Mouse (Mus musculus) urinary bladder, postnatal 36 days (tissue): ENCODE measurements around the gene Ppp3ca.

Source experiments
- DNase-seq, 2 experiments: peaks; one replicate each; pipeline ENCODE4 v3.0.0; 2022; ENCODE audit warnings: low spot score in 2 of 2, mixed read lengths in 1 of 2

Ppp3ca gene

DNA sequence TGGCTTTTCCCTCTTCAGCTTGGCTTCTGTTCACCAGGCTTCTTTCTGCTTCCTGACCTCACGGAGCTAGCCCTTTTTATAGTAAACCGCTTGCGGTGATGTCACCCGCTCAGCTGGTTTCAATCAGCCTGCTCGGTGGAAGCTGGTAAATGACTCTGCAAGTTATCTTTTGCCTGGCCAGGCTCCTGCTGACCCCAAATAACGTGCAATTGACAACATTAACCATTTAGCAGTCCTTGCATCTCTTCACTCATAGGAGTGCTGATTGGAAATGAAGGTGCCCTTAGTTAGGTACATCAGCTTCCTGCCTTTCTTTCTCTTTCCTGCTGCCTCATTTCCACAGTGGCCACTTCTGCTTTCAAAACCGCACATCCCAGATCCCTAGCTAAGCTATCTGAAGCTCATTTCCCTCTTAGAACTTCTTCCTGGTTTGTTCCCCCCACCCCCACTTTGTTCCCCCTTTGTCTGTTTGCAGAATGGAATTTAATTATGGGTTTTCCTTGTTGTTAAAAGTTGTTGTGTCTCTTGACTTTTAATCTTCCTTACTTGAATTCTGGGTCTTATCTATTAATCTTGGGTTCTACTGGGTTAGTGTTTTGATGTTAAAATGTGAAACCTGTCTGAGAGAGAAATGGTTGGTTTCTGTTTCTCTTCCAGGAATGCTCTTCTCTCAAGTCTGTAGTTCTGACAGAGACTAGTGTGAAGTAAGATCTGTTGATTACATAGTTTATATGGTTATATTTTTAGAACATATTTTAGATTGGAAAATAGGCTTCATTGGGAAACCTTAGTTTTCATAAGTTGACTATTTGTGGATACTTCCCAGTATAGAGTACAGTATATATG is 55.6 kb downstream of the Ppp3ca start:
- DNase-seq, result peak; percentile 62 to 76

DNA sequence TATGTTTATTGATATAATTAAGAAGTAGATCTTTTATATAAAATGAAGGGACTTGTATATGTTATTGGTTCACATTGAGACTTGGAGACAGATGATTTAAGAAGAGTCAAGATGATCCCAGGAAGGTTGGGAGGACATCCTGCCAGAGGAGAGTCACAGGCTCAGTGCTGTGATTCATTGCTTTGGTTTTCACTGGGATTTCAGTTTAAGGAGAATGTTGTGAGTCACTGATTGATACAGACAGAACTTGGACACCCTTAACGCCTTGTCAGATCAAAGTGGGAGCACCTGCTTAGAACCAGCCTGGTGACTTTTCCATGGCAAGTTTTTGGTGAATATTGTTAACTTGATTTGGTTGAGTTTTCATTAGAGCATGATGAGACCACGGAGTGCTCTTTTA is 58.0 kb downstream of the Ppp3ca start:
- no peak for DNase-seq

DNA sequence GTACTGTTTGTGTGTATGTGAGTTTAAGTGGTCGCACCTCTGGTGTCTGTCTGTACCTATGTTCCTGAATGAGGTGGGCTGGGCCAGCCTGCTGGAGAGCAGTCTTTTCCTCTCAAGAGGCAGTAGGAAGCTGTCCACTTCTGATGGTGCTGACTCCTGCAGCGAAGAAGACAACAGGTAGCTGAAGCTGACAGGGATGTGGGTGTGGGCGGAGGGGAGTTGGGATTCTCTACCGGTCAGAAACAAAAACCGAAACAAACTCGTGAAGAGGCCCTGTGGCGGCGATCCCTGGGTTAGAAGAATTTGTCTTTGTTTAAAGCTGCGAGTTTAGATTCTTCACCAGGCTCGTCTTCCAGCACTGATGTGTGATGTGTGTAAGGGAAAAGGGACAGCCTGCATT is 60.1 kb downstream of the Ppp3ca start:
- no peak for DNase-seq

DNA sequence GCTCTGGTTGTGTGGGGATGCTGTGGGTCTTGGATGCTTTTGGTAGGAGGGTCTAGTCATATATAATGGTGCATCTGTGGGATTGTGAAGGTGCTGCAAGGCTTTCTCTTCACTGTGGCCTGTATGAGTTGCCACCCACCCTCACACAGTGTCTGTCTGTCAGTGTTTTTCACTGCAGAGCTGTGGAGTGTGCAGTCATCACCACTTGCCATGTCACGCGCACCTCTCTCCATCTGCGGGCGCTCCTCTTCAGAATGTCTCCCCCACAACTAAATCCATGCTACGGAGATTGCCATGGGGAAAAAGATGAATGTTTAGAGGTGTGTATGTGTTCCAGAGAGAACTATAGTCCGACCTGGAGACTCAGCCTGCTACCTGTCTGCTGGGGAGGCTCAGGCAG is 61.7 kb downstream of the Ppp3ca start:
- DNase-seq, result no peak

DNA sequence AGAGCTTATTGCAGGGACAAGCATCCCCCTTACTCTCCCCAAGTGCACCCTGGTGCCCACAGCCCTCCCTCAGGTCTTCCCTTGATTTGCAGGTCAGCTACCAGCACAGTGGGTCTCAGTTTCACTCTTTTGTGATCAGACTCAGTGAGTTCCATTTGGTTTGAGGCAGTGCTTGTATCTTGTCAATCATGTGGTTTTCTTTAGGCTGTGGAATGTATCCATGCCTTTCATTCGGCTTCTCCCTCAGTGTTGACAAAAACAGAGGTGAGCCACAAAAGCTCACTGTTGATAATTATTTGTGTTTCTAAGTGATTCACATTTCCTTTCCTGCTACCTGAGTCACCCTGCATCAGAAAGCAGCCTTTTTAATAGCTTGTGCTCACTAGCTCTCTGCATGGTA is 66.1 kb downstream of the Ppp3ca start:
- DNase-seq, result no peak

DNA sequence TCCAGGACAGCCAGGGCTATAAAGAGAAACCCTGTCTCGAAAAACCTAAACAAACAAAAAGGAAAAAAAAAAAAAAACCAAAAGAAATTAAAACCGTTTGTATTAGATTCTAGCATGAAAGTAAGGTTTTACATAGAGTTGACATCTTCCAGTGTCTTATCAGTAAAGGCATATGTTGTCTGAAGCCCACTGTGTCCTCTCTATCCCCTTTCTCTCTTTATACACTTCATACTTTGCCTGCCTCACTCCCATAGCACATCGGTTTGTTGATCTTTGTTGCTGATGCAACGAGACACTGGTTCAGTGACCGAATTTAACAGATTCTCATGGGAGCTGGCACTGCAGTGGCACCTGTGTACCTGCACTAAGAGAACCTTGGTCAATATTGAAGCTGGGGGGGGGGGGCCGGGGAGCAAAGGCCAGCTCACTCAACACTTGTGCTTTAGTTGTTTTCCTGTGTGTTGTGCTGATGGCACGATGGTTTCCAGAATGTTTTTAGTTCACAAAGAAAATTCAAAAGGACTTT is 66.9 kb downstream of the Ppp3ca start:
- DNase-seq, result no peak

DNA sequence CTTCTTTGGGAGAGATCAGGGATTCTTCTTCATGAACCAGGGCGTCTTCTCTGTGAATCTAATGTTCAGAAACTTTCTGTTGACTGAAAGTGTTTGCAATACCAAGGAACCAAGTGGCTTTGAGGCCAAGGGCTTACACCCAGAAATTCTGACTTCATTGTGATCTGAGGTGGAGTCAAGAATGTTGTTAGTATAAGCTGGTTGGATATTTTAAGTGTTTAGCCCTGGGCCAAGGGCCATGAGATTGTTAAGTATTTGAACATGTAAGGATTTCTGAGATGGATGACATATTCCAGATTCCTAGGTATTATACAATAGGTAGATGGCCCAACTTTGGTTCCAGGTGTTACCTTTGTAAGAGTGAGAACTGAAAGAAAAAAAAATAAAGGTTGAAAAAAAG is 68.5 kb downstream of the Ppp3ca start:
- no peak for DNase-seq

DNA sequence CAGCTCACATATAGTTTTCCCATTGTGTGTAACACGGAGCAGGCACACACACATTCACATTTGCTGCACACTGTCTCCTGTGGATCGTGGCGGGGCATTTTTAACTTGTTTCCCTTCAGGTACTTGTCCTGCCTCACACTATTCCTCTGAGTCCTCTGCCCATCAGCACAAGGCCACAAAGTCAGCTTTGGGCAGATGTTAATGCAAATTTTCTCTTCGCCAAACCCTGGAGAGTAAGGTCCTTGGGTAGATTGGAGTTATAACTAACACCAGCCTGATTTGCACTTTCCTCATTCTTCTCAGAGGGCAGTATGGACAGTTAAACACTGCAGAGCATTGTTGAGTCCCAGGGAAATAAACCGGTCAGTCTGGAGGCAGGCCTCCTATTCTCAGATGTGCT is 69.0 kb downstream of the Ppp3ca start:
- no peak for DNase-seq

DNA sequence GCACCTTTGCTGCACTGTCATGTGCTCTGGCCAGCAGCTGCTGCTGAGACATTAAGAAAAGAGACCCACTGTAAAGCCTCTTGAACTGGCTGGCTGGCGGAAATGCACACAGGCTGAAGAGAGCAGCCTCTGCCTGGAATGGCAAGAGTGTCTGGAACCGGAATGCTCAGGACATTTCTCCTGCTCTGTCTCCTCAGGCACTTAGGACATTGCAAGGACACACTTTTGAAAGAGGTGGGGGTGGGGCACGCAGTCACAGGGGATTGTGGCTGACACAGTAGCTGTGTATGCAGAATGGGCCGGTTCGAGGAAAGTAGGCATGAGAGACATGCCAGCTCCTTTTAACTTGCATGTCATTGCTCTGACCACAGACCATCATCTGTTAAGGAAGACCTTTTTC is 71.7 kb downstream of the Ppp3ca start:
- no peak for DNase-seq

DNA sequence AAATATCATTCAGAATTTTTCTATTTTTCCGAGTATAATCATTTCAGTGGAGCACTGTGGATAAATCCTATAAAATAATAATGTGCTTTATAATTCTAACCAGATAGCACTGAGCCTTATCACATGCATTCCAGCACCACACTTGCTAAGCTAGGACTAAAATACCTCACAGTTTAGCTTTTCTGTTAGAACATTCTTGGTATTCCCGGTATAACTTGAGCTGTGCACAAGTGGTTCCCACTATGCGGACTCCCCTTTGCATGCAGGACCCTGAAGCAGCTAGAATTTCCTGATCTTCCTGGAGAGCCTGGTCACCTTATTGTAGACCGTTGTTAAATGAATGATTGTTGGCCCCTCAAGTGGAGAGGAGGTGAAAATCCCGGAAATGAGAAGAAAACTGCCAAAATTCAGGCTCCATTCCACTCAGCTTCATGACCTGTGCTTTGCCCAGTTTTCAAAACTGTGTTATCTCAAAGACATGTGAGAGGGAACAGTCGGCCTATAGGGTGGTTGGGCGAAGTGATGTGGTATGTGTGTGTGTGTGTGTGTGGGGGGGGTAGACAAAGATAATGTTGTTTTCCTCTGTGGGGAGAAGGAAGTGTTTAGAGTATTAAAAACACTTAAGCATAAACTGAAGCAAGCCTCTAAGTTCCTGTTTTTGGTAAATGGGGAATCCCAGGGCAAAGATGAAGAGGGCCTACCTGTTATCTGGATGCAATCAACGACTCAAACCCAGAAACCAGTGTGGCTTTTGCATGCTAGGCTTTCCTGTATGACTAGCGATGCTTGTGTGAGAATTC is 72.5 kb downstream of the Ppp3ca start:
- DNase-seq, result no peak

DNA sequence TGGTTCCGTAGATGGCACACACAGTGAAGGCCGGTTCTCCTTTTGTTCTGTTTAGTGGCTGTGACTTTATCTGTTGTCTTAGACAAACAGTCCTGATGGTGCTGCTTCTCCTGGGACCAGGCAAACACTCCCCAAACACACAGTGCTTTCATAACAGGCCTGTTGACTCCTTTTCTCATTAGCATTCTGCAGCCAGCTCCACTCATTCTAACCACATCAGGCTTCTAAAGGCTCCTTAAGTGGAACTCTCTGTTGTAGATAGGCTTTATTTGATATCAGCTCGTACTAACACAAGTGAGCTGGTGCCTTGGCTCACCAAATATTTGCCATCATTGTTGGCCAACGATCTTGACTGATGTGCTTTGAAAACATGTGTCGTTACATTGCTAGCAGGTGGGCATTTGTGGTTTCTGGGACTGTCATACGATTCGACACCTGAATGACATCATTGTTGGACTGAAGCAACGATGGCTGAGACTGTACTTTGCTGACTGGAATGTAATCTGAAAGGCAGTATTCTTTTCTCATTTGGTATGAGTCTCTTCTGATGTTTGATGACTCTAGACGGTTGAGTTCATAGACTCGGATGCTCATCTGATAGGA is 74.5 kb downstream of the Ppp3ca start:
- DNase-seq, result no peak

DNA sequence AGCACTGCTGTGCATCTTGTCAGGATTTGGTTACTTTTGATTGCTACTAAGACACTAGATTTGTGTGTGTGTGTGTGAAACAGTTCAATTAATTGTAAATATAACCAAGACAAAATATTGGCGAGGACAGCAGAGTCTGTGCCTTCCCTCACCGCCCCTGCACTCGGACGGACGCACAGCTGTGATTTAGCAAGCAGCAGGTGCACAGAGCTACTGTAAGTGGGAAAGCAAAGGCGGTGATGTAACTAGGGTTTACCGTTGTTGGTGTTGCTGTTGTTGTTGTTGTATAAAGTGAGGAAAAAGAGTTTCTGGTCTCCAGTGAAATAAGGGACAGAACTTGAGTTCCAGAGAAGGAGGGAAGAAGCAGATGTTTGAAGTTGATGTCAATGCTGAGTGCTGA is 75.5 kb downstream of the Ppp3ca start:
- no peak for DNase-seq

DNA sequence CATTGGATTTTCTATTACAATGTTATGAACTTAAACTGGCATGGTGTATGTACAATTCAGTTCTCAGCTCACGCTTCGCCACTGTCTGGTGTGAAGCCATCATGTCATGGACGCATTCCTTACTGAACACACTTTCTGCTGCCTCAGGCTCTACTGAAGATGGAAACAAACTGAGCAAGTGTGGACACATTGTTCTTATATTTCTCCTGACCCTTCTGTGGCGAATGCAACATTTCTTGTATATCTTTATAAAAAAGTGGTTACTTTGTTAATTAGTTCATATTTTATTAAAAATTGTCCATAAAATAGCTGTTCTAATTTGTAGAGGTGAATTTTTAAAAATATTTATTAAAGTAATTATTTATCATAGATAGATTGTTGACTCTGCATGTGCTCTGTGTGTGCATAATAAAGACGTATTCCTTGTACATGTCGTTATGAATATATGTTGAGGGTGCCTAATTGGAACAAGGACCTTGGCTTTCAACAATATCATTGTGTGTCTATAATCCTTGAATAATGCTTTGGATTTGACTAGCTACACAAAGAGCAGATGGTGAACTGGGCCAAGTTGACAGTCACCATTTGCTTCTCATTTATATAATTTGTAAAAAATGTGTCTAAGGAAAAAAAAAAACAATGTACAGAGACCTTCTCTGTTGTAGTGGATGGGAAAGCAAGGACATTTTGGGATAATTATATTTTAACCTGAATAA is 79.0 kb downstream of the Ppp3ca start:
- no peak for DNase-seq

DNA sequence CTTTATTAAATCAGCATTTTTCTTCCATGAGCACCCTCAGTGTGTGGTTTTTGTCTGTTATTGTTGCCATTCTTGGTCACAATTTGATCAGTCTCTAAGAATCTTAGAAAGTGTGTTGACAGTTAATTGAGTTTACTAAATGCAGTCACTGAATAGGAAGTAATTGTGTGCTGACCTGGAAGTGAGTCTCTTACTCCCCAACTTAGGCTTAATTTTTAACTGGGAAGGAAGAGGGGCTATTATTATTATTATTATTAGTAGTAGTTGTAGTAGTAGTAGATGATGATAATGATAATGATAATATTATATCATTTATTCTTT is 79.5 kb downstream of the Ppp3ca start:
- DNase-seq, result no peak

DNA sequence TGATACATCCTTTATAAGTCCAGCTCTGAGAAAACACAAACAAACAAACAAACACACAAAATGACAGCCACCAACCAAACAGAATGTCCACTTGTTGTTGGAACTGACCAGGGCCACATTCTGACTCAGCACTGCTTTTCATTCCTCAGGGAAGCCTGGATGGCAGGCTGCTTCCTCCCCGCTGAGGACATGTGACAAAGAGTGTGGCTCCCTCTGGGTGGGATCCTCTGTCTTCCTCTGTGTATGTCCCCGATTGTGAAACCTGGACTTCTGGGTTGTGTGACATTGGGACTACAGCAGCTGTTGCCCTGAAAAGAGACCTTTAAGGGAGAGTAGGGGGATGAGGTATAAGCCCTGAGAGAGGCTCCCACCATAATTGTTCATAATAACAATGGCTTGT is 80.0 kb downstream of the Ppp3ca start:
- no peak for DNase-seq

DNA sequence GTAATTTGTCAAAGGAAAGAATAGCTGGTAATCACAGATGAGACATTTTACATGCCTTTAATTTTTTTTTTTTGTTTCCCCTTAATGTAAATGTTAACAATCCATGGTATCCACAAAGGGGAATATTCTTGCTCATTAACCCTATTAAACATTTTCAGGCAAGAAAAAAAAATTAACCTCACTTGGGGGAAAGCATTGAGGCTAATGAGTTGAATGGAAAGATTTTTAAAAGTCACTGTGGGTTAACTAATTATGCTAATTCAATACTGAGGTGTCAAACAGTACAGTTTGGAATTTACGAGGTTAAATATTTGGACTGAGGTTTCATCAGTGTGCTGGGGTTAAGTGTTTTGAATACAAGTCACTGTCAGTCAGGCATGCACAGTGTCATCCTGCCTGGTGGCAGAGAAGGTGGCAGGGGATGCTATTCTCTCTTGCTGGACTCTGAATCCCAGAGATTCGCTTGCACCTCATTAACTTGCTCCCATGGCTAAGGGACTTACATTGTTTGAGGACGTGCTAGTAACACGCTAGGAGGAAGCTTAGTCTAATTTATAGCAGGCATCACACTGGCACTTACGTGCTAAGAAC is 82.3 kb downstream of the Ppp3ca start:
- no peak for DNase-seq

DNA sequence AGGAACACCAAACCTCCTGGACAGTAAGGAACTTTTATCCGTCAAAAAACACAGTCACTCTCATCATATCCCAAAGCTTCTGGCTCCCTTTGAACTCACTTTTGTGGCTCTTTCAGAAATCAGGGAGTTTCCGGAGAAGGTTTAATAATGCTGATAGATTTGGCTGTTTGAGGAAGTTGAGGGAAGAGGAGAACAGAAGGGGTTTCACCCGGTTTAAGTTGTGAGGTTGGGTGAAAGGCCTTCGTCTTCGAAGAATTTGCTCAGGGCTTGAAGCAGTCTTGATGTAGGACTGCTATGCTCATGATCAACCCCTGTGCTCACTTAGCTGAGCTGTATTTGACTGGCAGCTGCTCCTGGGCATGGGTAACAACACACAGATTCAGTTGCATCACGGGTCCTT is 86.2 kb downstream of the Ppp3ca start:
- DNase-seq, result no peak

DNA sequence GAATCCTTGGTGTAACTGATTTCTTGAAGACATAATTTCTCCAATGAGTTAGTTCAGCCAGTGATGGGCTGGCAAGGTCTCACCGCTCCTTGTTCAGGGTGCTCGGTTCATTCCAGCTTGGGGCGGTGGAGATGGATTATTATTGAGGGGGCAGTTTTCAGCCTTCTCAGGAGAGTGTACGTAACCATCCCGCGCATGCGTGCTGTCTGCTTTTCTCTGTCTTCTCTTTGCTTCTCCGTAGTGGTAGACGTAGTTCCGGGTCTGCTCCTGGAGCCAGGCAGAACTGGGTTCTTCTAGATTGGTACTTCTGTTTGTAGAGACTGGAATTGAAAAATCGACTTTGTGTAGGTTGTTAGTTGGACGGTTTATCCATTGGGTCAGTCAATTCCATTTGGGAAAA is 89.5 kb downstream of the Ppp3ca start:
- DNase-seq, result no peak

DNA sequence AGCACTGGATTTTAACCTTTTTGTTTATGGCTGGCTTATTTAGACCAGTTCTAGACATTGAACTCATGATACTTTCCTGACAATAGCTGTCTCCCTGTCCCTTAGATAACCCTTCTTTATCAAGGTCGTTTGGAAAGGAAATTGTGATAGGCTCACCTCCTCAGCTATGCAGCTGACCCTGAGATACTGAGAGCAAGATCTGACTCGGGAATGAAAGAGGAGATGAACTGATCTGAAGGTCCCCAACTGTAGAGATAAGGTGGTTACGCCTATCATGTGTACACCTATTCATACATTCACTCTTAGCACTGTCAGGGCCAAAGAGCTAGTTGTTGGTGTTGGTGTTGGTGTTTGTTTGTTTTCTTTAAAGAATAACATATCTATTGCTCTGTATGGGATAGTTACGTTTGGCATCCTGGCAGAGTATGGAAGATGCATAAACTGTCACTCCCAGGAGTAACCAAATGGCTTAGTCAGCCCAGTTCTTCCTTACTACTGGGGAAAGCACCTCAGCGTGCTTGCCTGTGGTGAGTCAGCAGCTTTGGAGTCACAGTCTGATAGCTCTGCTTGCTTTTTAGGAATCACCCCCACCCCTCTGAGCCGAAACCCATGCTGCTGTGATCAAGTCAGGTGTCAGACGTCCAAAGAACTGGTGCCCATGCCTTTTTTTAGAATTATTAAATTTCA is 91.5 kb downstream of the Ppp3ca start:
- DNase-seq, result peak in 1 of 2 experiments; percentile 12

DNA sequence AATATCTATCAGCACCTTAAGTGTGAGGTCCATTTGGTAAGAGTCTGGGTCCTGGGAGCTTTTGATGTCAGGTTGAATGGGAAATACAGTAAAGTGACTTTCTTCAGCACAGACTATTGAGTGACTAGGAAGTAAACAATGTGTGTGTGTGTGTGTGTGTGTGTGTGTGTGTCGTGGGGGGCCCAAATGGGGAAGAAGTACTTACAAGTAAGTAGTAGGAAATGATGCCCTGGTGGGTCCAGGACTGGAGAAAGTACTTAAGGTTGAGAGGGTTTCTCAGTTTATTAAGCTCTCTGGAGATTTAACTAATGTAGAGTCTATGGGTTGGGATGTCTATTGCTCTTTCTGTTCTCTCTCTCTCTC is 92.0 kb downstream of the Ppp3ca start:
- DNase-seq, result no peak

DNA sequence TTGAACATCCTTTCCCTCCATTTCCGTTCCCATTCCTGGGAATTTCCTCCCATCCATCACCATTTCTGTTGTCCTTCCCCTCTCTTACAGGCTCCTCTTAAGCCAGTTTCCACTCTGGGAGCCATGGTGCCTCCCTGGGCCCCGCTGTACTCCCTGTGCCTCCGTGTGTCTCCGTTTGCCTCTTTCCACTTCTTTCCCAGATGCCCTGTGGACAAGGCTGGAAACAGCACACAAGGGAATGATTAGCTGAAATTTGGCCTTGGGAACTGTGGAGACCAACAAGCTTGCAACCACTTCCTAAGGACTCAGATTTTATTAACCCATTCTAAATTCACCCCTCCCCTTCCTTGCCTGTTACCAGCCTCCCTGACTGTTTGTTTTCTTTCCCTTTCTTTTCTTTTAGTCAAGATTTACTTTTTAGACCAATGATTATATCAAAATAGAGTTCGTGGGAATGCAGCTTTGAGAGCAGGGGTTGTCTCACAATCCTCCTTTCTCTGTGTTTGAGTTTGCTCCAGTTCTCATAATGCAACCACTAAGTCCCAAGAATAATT is 93.9 kb downstream of the Ppp3ca start:
- DNase-seq, result no peak
